Mouse (Mus musculus) spleen, adult 2 months (tissue): ENCODE data around the gene Srpr. TPM values are rescaled to one million over a fixed set of nuclear protein-coding genes. Genes with fewer than 3 reads are reported as not detected.

ENCODE experiments used
- DNase-seq, 2 experiments: peaks; one replicate each; pipeline versions ENCODE4 v3.0.0 to v3.0.0-alpha.2; 2012 to 2021; ENCODE audit warnings: low spot score in 2 of 2, low read depth in 1 of 2
- H3K27ac ChIP-seq: fragments of 200-500 bp; 2 replicates; pipeline ENCODE4 v1.5.1; 2012; ENCODE audit warnings: low read length, inconsistent platforms; ENCODE audit not compliant: insufficient read depth
- H3K27me3 ChIP-seq: fragments of 200-500 bp; 2 replicates; pipeline ENCODE4 v1.6.1; 2012; ENCODE audit warnings: mild to moderate bottlenecking, moderate library complexity, low read length, inconsistent platforms; ENCODE audit not compliant: control insufficient read depth, insufficient read depth
- H3K36me3 ChIP-seq: fragments of 200-500 bp; 2 replicates; pipeline ENCODE4 v1.6.1; 2012; ENCODE audit warnings: mild to moderate bottlenecking, low read length, inconsistent platforms; ENCODE audit not compliant: control insufficient read depth, insufficient read depth
- H3K4me1 ChIP-seq: fragments of 200-500 bp; 2 replicates; pipeline ENCODE4 v1.6.1; 2011; ENCODE audit warnings: inconsistent platforms; ENCODE audit not compliant: control insufficient read depth, insufficient read depth, insufficient read length
- H3K4me3 ChIP-seq: fragments of 200-500 bp; 2 replicates; pipeline ENCODE4 v1.5.1; 2011; ENCODE audit warnings: mild to moderate bottlenecking, inconsistent platforms; ENCODE audit not compliant: insufficient read depth, insufficient read length; ENCODE audit errors: extremely low read depth
- CTCF ChIP-seq: fragments of 200-500 bp; IDR thresholded peaks from 2 replicates; pipeline ENCODE4 v1.5.1; 2011; ENCODE audit warnings: mild to moderate bottlenecking, inconsistent platforms; ENCODE audit not compliant: insufficient read depth, insufficient read length, insufficient replicate concordance; ENCODE audit errors: extremely low read depth
- POLR2A ChIP-seq: fragments of 200-500 bp; IDR thresholded peaks from 2 replicates; pipeline ENCODE4 v1.6.1; 2011; ENCODE audit warnings: low read depth, low read length, inconsistent platforms
- WGBS: fragments of 180-500 bp; shearing (Covaris S2); methylation state at CpG from one replicate; pipeline ENCODE4 v1.1.7; 2018; 5-methylcytosine and 5-hydroxymethylcytosine counted together
- polyA plus RNA-seq: library from polyadenylated mRNA; depleted of rRNA; stranded (reverse); fragments of >200 nt; gene quantifications from 2 replicates; pipeline ENCODE4 v1.2.3, GENCODE M21; 2012

The Srpr gene
- polyA plus RNA-seq, 1 experiment: 34.0 TPM

- H3K27me3 ChIP-seq: no peaks in the 10 kb centered on the region
- TF ChIP-seq CTCF: no peak
- no peak for TF ChIP-seq POLR2A
- H3K4me1 ChIP-seq: no peaks in the 10 kb centered on the region
- H3K36me3 ChIP-seq: no peaks in the 10 kb centered on the region
- no peak for DNase-seq
- no peak overlapping the region for H3K4me3 ChIP-seq
- no peak overlapping the region for H3K27ac ChIP-seq
Observed at GRCm38 (mm10) chr9:35249476-35249875, 49.5 kb downstream of the Srpr start.

- no peaks in the 10 kb centered on the region for H3K4me1 ChIP-seq
- 85% methylated on average over 7 of the region's 7 CpGs for whole genome bisulfite sequencing
Observed at GRCm38 (mm10) chr9:35257365-35257764, 57.4 kb downstream of the Srpr start.

GRCm38 (mm10) chr9:35262418-35262817 lies 62.4 kb downstream of the Srpr start:
- TF ChIP-seq CTCF (no peak), POLR2A (no peak)
- no peak for DNase-seq
- WGBS: 82% methylated on average over 4 of the region's 4 CpGs
- Histone ChIP-seq H3K27ac (no peak overlapping the region), H3K27me3 (no peaks in the 10 kb centered on the region), H3K4me3 (no peak overlapping the region), H3K36me3 (no peaks in the 10 kb centered on the region), H3K4me1 (peaks cover 2% of the 10 kb centered on the region; the same call in 1 of the 2 replicates)

More at GRCm38 (mm10) chr9:35257365-35257764, 57.4 kb downstream of the Srpr start:
- H3K27me3 ChIP-seq: no peaks in the 10 kb centered on the region
- no peaks in the 10 kb centered on the region for H3K36me3 ChIP-seq
- H3K4me3 ChIP-seq: no peak overlapping the region
- TF ChIP-seq CTCF (no peak), POLR2A (no peak)
- no peak for DNase-seq
- H3K27ac ChIP-seq: no peak overlapping the region

- no peaks in the 10 kb centered on the region for H3K36me3 ChIP-seq
- no peak overlapping the region for H3K27ac ChIP-seq
- peaks cover 5% of the 10 kb centered on the region for H3K4me1 ChIP-seq
- no peak for TF ChIP-seq CTCF
- TF ChIP-seq POLR2A: no peak
- H3K27me3 ChIP-seq: no peaks in the 10 kb centered on the region
- no peak for DNase-seq
- H3K4me3 ChIP-seq: no peak overlapping the region
- 95% methylated on average over 2 of the region's 2 CpGs for WGBS
Observed at GRCm38 (mm10) chr9:35263431-35263830, 63.5 kb downstream of the Srpr start.

GRCm38 (mm10) chr9:35264509-35264908 lies 64.5 kb downstream of the Srpr start:
- Histone ChIP-seq H3K36me3 (no peaks in the 10 kb centered on the region), H3K4me1 (peaks cover 5% of the 10 kb centered on the region), H3K4me3 (no peak overlapping the region), H3K27me3 (no peaks in the 10 kb centered on the region), H3K27ac (no peak overlapping the region)
- no peak for TF ChIP-seq POLR2A
- no peak for TF ChIP-seq CTCF
- no peak for DNase-seq
- WGBS: 37% methylated on average over 3 of the region's 3 CpGs

GRCm38 (mm10) chr9:35267146-35267975 lies 67.4 kb downstream of the Srpr start, which contains the start of the genes Fam118b and Rpusd4:
TSS of gene Fam118b (minus strand) at chr9:35267805.
TSS of gene Rpusd4 (plus strand) at chr9:35267865.
- under 1% methylated on average over 57 of the region's 62 CpGs for WGBS
- Histone ChIP-seq H3K27me3 (no peaks in the 10 kb centered on the region), H3K36me3 (peaks cover 12% of the 10 kb centered on the region), H3K27ac (peak within 1 kb of the TSS; percentile 62), H3K4me1 (peaks cover 5% of the 10 kb centered on the region), H3K4me3 (peak within 1 kb of the TSS; percentile 97)
- peak; percentile 74 to 89 for DNase-seq
- TF ChIP-seq CTCF (no peak), POLR2A (peak; percentile 83)
